Mouse (Mus musculus) retina, embryonic 14.5 days (tissue): Measurements from ENCODE around the gene Trim9.

Experiments used
- DNase-seq: peaks from one replicate; pipeline ENCODE4 v3.0.0-alpha.2; 2015; ENCODE audit warnings: low spot score

Trim9 gene

GRCm38 (mm10) chr12:70325826-70326225 is 21.6 kb downstream of the Trim9 start:
- DNase-seq, result no peak

GRCm38 (mm10) chr12:70322790-70323189 is 24.6 kb downstream of the Trim9 start:
- no peak for DNase-seq

GRCm38 (mm10) chr12:70316147-70316546 is 31.3 kb downstream of the Trim9 start:
- DNase-seq, result peak; percentile 62

- no peak for DNase-seq
These were observed 39.5 kb downstream of the Trim9 start for GRCm38 (mm10) chr12:70307881-70308280.

DNA sequence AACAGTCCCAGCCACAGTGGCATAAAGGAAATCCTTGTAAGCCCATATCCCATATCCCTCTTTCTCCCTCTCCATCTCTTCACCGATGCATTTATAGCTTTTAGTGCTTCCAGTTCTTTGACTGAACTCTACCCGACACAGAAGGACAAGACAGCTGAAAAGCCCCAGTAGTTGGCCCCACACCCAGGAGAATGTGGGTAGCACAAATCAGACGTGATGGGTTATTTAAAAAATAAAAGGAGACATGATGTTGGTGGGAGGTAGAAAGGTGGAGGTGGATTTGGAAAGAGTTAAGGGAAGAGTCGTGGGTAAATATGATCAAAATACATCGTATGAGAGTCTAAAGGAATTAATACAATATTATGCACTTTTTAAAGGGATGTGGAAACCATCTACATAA is 40.4 kb downstream of the Trim9 start:
- no peak for DNase-seq

DNA sequence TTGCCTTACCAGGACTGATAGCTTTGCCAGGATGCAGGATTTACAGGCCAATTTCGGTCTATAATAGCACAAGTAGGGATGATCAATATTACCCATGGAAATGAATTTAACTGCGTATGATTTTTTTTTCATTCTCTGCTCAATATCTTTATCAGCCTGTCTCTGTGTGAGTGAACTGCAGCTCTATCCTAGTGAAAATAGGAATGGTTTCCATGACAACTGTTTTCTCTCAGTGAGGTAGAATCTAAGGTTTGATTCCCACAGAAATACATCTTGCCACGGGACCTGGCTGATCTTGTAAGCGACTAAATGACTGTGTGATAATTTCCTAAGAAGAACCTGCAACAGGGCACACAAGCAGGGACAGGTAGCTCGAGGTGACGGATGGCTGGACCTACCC is 43.4 kb downstream of the Trim9 start:
- DNase-seq, result no peak

GRCm38 (mm10) chr12:70303525-70303924 is 43.9 kb downstream of the Trim9 start:
- no peak for DNase-seq

GRCm38 (mm10) chr12:70302022-70302720 is 45.2 kb downstream of the Trim9 start:
- no peak for DNase-seq

DNA sequence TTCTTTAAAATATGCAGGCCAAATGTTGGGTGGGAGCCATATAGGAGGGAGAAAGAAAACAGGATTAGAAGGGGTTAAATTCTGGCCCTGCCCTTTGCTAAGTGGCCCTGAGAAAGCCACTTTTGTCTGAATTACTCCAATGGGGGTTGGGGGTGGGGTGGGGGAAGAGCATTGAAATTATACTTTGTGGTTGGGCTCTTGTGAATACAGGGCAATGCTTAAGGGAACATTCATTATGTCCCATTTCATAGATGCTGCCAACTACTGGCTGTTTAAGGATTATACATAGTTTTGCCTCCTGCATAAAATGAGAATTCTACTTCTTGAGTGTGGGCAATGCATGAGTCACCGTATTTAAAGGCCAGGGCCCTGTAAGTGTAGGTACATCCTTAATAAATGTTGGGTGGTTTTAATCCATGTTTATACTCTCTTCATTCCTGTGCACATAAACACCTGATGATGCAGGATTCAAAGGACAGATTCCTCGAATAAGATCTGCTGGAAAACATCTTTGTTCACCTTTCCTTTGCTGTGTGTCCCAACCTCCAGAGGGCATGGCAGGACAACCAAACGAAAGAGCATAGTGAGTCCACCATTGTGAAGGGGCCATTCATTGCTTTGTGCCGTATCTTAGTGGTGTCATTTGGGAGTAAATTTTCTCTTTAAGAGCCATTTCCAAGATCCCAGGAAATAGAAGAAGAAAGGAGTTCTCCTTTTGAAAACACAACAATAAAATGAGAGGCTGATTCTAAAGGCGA is 53.3 kb downstream of the Trim9 start:
- no peak for DNase-seq

- DNase-seq, result no peak
These were observed 54.1 kb downstream of the Trim9 start for GRCm38 (mm10) chr12:70293165-70293926.

GRCm38 (mm10) chr12:70285521-70285920 is 61.9 kb downstream of the Trim9 start:
- DNase-seq, result no peak

- no peak for DNase-seq
These were observed 62.4 kb downstream of the Trim9 start for GRCm38 (mm10) chr12:70284979-70285378.

DNA sequence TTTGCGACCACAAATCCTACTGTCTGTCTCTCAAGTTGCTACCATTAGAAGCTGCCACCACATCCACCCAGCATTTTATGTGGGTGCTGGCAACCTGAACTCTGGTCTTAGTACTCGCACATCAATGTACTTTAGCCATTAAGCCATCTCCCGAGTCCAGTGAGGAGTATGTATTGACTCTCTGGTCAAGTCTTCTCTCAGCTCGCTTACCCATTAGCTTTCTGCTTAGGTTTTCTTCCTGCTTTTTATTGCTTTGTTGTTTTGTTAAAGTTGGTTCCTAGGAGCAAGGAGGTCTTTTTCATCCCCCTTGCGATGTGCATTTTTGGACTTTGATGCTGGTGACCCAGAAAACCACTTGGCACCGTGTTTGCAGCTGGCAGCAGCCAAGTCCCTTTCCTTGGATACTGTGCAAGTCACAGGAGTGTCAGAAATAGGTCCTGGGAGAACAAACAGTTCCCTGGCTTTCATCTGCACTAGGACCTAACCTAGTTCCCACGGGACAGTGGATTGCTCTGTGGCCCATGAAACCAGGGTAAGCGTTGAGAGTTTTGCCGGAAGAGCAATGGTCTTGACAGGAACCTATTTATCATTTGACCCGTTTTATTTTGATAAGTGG is 64.2 kb downstream of the Trim9 start:
- peak; percentile 21 for DNase-seq

DNA sequence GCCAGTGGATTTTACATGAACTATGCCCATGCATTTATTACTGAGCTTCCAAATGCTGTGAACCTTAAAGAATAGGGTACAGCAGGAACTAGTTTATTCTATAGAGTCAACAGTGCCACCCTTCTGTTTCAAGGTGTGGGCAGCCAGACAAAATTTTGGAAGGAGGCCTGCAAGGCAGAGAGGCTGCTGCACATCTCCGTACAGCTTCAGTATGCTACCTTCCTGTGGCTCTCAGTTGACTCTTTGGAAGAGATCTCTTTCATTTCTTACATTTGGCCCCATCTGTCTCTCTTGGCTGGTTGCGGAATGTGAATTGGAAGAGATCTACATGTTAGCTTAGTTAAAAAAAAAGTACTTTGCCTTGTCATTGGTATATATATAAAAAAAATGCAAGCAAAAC is 66.5 kb downstream of the Trim9 start:
- DNase-seq, result no peak

- DNase-seq, result no peak
These were observed 67.0 kb downstream of the Trim9 start for GRCm38 (mm10) chr12:70280381-70280780.

DNA sequence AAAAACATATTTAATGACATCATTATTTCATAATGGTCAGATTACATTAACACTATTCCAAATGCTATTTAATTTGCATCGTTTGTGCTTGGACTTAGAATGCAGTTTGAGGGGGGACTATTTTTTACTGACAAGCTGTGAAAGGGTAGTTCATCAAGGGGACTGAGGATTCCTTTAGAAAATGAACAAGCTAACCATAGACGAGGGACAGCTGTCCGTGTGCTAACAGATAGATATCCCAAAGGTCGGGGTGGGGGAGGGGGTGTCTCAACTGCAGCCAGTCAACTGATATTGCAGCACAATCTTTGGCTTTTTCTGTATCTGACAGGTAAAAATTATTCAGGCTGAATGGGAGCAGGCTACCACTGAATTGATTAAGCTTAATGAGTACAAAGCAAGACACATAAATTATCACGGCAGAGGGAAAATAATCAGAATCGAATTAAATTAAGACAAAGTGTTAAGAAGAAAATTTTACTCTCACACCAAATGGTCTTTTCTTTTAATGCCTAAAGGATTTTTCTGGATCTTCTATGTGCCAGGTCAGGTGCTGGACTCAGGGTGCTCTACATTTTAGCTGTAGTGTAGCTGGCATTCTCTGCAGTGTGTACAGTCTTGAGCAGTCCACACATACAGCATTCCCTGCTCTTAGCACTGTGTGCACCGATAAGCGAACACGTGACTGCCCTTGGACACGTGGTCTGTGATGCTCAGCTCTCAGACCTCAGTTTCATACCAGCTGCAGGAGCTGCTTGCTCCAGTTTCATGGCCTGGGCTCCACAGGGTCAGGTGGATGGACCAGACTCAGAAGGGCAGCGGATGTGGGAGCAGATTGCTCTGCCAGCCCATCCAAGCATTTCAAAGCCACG is 70.1 kb downstream of the Trim9 start:
- DNase-seq, result no peak

GRCm38 (mm10) chr12:70269724-70270123 is 77.7 kb downstream of the Trim9 start:
- no peak for DNase-seq

GRCm38 (mm10) chr12:70267314-70267713 is 80.1 kb downstream of the Trim9 start:
- no peak for DNase-seq

GRCm38 (mm10) chr12:70266494-70266931 is 80.9 kb downstream of the Trim9 start:
- DNase-seq, result no peak

DNA sequence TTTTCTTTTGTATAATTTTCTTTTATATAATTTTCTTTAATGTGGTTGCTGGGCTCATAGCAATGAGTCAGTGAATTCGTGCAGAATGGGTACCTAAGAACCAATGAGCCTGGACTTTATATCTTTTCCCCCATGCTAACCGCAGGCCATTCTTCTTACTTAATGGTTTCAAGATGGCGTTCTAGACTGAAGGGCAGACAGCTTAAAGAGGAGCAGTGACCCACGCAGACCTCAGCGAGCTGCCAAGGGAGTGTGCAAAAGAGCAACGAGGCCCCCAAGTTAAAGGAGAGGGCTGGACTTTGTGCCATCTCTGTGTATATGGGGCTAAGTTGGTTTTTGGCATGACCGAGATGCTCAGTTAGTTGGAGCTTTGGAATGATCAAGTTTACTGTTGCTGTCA is 83.7 kb downstream of the Trim9 start:
- no peak for DNase-seq

GRCm38 (mm10) chr12:70262271-70262953 is 85.0 kb downstream of the Trim9 start:
- DNase-seq, result no peak
